Mouse (Mus musculus) naive thymus-derived CD4-positive, alpha-beta T cell, adult 2 months (primary cell): ENCODE data around the gene Meis1.

Source experiments
- DNase-seq: peaks from one replicate; pipeline ENCODE4 v3.0.0-alpha.2; 2011; ENCODE audit warnings: low read depth

Gene Meis1

DNA sequence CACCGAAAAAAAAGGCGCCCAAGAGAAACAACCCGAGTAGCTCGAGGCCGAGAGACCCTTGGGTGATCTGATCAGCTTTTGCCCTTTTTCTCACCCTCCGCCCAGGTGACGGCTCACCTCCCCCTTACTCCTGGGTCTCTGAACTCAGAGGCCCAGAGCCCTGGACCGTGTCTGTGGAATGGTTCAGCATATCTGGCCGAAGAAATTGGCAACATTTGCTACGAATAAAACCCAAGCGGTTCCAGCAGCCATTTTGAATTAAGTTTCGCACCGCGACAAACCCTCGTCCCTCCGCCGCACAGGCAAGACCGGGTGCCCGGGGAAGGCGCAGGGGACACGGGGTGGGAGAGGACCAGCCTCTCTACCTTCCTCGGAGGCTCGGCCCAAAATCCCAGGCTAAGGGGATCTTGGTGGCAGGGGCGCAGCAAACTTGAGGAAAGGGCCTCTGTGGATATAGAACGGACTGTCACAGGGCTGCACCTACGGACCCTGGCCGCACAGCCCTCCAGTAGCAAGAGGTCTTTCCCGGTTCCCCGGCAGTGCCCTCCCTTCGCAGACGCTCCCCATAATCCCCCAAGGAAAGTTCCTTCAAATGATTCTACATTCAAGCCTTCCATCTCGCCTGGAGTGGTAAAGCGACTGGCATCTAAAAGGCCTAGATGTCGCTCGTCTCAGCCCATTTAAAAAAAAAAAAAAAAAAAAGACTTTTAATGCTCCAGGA is 4.2 kb downstream of the Meis1 start:
- no peak for DNase-seq

DNA sequence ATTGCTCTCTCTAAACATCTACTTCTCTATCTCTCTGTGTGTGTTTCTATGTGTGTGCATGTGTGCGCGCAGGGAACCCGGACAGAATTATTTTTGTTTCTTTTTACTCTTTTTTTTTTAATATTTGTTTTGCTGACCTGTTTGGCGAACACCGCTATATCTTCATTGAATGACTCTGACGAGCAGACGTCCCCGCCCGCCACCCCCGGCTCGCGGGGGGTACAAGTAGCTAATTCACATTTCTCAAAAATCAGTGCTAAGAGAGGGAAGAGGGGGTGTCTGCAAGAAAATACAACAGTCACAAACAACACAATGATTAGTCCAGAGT is 4.7 kb downstream of the Meis1 start:
- DNase-seq: no peak

DNA sequence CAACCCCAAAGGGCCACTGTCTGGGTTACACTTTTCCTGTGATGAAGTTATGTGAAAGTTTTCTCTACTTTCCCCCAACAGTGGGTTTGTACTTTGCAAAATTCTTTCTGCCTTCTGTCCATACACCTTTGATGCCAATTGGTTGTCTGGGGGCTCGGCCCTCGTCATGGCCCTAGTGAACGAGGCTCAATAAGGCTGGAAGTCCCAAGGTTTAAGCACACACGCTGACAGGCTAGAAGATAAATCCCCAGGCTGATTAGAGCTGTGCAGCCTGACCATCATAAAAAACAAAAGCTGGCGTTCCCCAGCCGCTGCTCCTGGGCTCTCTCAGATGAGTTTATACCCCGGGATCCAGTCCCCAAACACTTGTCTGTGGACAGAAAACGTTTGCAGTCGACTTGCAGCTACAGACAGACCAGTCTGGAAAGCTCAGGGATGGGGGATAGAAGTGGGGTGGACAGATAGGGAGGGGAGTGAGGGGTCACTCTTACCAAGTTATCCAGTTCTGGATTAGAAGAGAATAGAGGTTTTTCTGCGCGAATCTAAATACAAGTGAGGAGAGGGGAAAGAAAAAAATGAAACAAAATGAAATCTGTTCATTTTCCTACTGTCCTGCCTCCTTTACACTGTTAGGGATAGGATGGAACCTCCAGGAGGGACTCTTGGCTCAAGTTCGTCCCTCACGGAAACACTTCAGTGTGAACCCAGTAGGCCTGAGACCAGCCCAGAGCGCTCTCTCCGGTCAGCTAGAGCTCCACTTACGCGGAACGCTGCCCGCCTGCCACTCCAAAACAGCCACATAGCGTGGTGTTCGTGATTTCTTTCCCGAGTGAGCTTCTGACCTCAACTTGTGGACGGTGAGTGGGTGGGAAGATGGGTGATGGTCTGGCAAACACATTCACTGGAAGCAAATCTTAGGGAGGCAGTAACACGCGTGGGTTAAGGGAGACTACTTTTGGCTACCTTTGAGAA is 5.4 kb downstream of the Meis1 start:
- DNase-seq: no peak

DNA sequence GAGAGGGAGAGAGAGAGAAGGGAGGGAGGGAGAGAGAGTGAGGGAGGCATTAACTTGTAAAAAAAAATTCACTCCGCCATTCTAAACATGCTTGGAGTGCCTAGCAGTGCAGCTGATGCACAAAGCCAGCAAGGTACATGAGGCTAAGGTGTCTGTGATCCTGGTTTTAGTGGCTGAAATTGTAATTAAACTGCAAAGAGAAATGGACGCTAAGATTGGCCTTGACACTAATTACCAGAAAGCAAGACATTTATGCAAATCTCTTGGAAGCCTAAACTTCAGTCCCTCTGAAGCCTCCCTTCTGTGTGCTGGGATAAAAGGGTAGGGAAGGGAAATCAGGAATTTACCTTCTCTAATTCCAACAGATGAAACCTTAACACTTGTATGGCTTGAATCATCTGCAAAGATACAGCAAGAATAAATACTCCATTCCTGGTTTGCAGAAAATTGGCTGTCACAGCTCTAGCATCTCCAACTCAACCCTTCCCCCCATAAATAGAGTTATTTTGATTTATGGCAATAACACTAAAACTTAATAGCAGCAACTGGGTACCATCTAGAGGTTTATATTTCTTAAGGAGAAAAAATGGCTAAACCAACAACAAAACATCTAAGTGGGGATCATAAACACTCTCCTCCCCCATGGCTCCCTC is 6.2 kb downstream of the Meis1 start:
- no peak for DNase-seq

DNA sequence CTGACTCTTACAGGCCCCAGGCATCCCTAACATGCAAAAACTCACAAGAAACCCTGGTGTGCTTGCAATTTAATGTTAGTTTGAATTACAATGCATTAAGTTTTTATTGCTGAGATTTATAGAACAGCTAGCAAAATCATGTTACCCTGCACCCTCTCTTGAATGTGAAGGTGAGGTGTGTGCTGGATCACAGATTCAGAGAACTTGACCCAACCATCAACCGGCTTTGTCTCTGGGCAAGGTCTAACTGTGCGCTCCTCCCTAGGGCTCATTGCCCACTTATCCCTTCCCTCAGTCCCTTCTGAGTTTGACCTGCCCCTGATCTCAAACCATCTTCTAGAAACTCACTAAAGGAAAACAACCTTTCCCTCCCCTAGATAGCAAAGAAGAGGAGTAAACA is 6.8 kb downstream of the Meis1 start:
- no peak for DNase-seq

DNA sequence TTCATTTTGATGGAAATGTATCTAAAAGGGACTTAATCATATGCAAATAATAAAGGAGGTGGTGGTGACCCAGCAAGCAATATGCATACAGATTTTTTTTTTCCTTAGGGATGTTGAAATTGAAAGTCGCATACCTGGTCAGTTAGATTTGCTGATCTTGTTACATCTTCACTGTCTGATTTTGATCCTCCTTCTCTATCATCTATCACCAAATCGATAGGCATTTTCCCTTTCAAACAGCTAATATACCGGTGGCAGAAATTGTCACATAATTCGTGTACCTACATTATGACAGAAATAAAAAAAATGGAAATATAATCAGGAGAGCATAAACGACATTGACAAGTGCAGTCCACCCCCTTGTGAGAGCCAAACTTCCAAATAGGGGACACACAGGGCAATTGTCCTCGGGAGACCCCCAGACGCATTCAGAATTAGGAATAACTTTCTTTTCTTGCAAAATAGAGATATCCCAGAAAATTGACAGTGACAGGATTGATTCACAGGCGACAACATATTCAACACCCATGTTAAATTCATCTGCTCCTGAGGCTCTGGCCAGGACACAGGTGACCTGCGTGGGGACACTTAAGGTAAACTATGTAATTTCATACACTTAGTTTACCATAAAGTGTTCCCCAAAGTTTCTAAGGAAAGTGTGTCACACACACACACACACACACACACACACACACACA is 7.5 kb downstream of the Meis1 start:
- no peak for DNase-seq

DNA sequence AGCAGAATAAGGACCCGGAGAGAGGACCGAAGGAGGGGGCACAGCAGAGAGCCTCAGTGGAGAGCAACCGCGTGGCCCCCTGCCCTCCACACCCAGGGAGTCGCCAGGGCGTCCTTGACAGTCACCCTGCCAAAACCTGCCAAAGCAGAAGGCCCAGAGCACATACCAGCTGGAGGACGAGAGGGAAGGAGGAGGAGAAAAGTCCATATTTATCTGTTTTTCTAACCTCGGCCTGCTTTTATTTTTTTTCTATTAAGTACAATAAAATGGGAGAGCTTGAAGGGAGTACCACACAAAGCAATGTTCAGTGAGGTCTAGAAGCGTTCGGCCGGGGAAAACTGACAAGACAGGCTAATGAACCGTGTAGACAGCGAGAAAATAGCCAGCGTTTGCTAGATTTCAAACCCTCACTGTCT is 8.4 kb downstream of the Meis1 start:
- no peak for DNase-seq

DNA sequence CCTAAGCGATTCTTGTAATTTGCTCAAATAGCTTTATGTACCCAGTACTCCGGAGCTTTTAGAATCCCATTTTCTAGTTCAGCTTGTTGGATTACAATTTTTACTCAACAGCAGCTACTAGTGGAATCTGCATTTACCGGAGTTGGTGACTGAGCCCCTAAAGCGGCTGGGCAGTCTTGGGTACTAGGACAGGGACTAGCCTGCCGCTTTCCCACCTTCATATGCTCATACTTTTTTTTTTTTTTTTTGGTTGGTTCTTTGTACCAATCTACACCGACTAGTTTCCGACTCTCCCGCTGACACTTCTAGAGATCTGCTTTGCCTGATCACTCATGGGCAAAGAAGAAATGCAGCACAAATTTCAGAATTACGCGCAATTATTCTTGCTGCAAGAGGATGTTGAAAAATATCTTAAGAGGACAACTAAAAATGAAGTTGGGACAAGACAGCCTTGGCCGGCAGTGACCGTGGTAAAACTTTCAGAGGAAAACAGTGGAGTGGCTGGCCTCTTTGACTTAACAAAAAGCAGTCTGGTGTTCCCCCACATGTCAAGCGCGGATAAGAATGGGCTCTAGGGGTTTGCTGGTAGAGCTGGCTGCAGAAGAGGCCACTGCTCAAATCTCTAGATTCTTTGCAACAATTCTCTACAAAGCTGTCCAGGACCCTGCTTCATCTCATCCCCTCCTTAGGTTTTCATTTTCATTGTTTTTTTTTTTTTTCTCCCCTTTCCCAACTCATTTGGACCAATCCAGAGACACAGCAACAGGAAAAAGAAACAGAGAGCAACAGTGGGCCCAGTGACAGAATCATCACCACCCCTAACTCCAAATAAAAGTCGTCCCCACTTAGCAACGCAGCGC is 9.0 kb downstream of the Meis1 start:
- no peak for DNase-seq

DNA sequence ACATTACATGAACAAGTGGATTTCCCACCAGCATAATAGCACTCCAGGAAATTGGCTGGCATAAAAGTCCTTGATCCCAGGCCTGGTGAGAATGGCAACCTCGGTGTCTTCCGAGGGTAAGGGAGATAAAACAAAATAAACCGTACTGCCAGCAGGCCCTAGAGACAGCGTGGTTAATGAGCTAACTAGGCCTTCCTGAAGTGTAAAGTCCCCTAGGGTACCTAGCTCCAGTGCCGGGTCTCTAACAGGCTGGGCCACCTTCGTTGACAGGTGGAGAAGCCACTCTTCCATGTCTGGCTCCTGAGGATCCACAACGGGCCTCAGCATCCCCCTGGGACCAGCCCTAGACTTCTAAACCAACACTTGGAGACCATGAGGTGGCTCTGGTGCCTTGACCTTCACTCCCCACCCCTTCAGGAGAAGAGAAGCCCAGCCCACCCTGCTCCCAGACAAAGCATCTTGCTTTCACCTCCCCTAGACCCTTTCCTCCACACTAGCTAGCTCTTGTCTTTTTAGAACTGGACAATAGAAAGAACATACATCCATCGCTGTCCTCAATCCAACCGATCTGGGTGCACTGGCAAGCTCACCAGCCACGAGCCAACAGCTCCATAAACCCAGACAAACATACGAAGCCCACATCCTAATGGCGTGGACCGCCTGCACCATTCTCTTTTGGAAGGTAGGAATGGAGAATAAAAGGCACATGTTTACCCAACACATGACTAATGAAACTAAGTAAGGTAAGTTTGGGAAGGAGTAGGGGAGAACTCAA is 10.0 kb downstream of the Meis1 start:
- no peak for DNase-seq

DNA sequence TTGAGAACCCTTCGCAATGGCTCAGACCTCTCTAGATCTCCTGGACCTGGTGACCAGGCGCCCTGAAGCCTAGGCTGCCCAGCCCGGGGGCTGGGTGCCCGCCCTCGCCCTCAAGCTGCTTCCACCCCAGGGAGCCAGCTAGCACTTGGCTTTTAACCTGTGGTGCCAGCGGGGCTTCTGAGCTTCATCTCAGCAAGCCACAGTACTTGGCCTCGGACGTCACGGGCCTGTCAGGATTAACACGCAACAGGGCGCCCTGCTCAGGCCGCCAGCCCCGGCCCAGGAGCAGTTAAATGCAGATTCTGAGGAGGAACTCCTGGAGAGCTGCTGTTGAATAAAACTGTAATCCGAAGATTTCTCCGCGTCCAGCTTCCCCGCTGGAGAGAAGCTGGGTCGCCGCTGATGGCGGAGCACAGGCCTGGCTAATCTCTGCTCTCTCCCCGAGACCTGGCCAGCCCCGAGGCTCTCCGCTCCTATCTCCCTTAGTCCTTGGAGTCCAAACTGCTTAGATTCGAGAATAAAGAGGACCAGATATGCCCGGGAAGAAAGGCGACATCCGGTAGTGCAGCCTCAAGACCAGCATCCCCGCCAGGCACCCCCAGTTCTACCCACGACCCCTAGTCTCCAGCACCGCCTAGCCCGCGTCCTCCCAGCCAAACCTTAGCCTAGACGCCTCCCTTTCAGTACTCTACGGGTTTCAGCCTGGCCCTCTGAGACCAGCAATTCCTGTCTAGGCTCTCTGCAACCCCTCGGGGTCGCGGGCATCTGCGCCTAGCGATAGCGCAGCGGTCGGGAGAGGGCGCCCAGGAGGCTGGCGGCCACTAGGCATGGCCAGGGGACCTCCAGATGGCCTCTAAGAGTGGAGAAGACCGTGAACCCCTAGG is 11.0 kb downstream of the Meis1 start:
- no peak for DNase-seq

DNA sequence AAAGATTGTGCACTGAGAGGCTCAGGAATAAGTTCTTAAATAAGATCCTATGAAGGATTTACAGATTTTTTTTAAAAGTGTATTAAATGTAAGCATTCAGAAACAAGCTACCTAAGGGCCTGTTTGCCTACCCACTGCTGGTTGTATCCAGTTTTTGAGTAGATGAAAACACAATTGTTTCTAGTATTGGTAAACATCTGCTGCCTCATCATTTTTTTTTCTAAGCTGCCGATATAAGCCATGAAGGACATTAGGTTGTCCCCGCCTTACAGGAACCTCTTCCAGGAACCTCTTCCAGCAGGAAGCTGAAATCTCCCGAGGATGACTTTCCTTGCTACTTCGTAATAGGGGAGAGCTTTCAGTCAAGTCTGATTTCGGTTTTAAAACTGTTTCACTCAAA is 11.7 kb downstream of the Meis1 start:
- DNase-seq: no peak

DNA sequence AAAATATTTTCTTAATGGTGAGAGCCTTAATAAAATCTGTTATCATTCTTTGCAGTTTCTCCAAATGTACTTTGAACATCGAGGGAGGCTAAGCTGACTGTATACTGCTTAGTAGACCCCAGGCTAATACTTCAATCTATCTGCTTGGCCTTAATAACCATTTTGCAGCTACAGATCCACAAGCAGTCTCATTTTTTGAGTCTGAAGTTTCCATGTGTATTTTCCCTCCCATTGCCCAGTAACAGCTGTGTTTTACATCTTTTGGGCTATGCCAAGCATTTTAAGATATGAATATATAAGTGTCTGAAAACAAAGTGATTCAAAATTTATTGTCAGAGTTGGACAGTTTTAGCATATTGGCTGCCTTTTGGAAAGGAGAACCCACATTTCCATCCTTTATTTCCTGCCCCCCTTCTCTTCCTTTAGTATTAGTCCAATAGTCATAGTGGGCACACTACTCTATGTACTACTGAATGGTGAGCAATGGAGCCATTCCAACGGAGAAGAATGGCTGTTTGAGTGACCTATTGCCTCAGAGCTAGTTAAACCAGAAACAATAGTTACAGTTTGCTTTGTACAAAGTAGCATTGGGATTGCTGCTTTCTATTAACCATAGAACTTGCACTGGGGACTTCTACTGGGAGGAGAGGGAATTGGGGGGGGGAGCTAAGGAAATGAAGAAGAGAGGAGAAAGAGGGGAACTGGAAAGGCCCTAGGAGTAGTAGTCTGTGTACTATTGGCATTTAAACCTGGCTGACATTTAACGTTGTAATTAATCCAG is 12.7 kb downstream of the Meis1 start:
- no peak for DNase-seq

DNA sequence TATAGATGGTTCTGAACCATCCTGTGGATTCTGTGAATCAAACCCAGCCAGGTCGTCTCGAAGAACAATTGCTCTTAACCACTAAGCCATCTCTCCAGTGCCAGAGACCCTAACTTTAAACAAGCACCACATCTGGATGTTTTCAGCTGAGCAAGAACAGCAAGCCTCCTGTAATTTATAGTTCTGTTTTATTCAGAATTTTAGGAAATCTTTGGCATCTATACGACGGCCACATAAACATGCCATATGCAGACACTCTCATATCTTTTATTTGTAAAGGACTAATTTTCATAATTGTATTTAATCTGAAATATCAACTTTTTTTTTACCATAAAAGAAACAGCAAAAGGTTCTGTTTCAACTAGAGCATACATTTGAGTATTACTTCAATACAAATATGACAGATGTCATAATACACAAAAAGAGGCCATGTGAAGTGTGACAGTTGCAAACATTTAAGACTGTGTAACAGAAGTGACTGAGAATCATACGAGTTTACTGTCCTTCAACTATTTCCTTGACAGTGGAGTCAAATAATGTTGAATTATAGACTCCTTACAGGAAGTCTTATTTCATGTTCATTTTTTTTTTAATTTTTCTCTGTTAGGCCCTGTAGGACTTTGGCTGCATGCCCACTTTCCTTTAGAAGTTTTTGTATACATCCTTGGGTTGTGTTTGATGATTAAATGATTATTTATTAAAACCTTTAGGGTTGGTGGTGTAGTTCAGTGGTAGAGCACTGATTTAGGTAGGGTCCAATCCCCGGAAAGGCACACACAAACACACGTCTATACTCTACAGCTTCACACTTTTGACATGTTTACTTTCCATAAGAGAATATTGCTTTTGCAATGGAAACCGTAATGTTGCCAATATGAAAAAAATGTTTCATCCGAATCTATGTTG is 13.5 kb downstream of the Meis1 start:
- no peak for DNase-seq

DNA sequence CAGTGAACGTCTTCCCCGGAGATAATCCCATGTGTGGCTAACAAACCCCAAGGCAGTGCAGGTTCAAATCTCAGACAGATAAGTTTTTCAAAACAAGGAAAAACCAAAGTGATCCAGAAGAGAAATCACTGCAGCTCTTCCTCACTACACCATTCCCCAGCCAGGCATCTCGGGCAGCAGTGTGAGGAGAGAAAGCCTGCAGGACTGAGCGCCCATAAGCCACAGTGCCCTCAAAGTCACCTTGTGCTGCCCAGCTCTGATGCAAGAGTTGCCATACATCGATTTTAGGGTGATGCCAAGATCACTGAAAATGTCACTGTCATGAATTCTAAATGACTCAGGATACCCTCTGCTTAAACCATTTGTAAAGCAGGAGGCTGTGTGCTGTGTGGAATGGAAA is 15.7 kb downstream of the Meis1 start:
- DNase-seq: no peak

DNA sequence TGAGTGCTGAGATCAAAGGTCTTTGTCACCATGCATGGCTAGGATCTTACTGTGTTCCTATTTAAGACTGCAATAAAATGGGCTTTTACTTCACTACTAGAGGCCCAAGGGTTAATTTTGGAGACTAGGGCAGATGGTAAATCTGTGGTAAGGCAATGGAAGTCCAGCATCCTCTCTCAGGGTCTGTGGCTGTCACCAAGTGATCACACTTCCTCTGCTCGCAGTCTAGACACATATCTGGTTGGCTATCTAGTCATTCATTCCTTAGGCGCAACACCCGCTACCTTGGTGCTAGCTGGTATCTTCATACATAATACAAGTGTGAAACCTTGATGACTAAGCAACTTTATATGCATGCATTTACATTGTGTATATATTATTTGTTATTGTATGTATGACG is 22.0 kb downstream of the Meis1 start:
- DNase-seq: no peak

DNA sequence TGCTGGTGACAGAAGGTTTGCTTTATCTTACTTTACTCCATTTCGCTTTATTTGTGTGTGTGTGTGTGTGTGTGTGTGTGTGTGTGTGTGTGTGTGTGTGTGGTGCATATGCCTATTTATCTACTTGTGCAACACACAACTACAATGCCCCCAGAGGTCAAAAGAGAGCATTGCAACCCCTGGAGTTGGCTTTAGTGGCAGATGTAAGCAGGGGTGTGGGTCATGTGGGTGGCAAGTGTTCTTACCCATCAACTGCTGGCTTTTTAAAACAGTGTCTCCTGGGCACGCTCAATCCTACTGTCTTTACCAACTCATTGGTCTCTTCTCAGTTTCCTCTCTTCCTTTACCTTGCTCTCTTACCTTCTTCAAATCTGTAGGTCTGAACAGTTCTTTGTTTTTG is 22.5 kb downstream of the Meis1 start:
- DNase-seq: no peak

DNA sequence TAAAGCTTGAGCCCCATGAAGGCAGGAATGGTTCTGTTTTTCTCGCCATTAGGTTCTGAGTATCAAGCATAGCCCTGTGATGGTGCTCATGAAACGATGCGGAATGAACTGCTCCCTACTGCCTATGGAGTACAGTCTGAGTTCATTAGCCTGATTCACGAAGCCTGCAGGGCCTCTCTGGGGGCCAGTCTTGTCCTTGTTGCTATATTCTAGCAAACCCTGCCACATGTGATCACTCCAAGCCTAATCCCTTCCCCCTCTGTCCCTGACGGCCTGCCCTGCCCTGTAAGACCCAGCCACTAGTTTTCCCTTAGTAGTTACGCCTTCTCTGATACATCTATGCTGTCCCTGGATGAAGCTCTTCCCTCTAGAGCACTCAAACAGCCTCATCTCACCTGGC is 26.0 kb downstream of the Meis1 start:
- DNase-seq: no peak

DNA sequence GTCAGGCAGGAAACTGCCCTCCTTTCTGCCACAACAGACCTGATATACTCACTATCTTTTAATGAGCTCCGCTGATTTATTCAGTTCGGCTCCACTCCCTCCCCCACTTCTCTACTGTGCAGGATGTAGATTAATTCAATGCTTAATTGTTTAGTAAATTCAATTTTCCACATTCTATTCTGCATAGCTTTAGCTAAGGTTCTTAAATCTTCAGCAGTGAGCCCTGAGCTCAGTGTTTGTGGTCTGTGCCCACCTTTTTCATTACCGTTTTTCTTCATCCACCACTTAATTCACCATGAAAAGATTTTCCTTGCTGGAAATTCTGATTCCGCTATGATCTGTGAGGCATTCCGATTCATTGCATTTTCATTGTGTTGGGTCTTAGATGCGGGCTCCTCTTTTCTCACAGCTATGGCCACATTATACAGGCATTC is 28.5 kb downstream of the Meis1 start:
- no peak for DNase-seq
